In genomic region chr1:139438373-139438772, GRCm38 (mm10) we compare ENCODE assay signal across 9 mouse cellular contexts. TPM values are rescaled to one million over a fixed set of nuclear protein-coding genes. Genes with fewer than 3 reads are reported as not detected.
DNase-seq lines count a peak whose midpoint lies in the region; ATAC-seq and TF ChIP-seq lines count a peak whose summit lies in the region.
"Had no signal": no experiment of that assay in that cellular context is flagged by ENCODE, and none has a peak within 500 bp of the region (broad histone marks: within the 10 kb centered on the region; RNA-seq: fewer than 3 reads in every experiment).

No protein-coding gene starts in this region.

- peak; percentile 54 for TF ChIP-seq CTCF in hindbrain, postnatal 0 days (IDR thresholded peaks at IDR 0.05; ENCODE audit: low read depth)

- H3K4me2 ChIP-seq in hindbrain, postnatal 0 days (ENCODE audit: low read depth, low read length), result no peak overlapping the region

- H3K9me3 ChIP-seq in hindbrain, postnatal 0 days (ENCODE audit: low read length), result no peaks in the 10 kb centered on the region
- H3K9me3 ChIP-seq in midbrain, embryonic 10.5 days (replicated peaks), result no peaks in the 10 kb centered on the region
- H3K9me3 ChIP-seq: megakaryocyte, embryonic 14.5 days had no signal

- no peak overlapping the region for H3K27ac ChIP-seq in hindbrain, postnatal 0 days
- H3K27ac ChIP-seq in midbrain, embryonic 10.5 days (replicated peaks), result no peak overlapping the region

- DNase-seq in adrenal gland, adult 2 months, result peak; percentile 40
- no peak for DNase-seq in adrenal gland, adult 18-20 months (ENCODE audit: low spot score in 2 of 2)
- peak; percentile 41 to 43 for DNase-seq in right cerebral cortex, postnatal 10 days (ENCODE audit: low spot score in 2 of 2)
- DNase-seq in right cerebral cortex, postnatal 36 days (ENCODE audit: low spot score in 2 of 2), result no peak
- DNase-seq in hindbrain, postnatal 0 days (ENCODE audit: low spot score), result peak; percentile 86
- DNase-seq in midbrain, embryonic 10.5 days (ENCODE audit: low spot score), result peak; percentile 28
- no peak for DNase-seq in ovary, adult 18-20 months (ENCODE audit: low spot score)

- no peaks in the 10 kb centered on the region for H3K27me3 ChIP-seq in hindbrain, postnatal 0 days (ENCODE audit: insufficient read depth, low read length)
- no peaks in the 10 kb centered on the region for H3K27me3 ChIP-seq in midbrain, embryonic 10.5 days (ENCODE audit: low read depth, poor library complexity, severe bottlenecking)
- H3K27me3 ChIP-seq: megakaryocyte, embryonic 14.5 days had no signal

- peaks cover 31% of the 10 kb centered on the region for H3K36me3 ChIP-seq in hindbrain, postnatal 0 days (ENCODE audit: insufficient read depth, low read length)
- peaks cover 95% of the 10 kb centered on the region for H3K36me3 ChIP-seq in midbrain, embryonic 10.5 days

- H3K4me1 ChIP-seq in hindbrain, postnatal 0 days (ENCODE audit: insufficient read depth, low read length), result no peaks in the 10 kb centered on the region
- H3K4me1 ChIP-seq in midbrain, embryonic 10.5 days, result no peaks in the 10 kb centered on the region
- H3K4me1 ChIP-seq: megakaryocyte, embryonic 14.5 days had no signal

- no peak overlapping the region for H3K9ac ChIP-seq in hindbrain, postnatal 0 days (replicated peaks; ENCODE audit: low read length)

- ATAC-seq in hindbrain, postnatal 0 days, result 0 out of 2 replicates have a peak, but pooled peaks have one; percentile 38
- ATAC-seq in cerebellum, adult (ENCODE audit: insufficient number of reproducible peaks, low FRiP score, low TSS enrichment), result no peak

- H3K4me3 ChIP-seq in hindbrain, postnatal 0 days (ENCODE audit: low read length), result no peak overlapping the region
- no peak overlapping the region for H3K4me3 ChIP-seq in midbrain, embryonic 10.5 days
- H3K4me3 ChIP-seq: megakaryocyte, embryonic 14.5 days had no signal

RNA-seq across cellular contexts. Expression of gene Aspm, which starts 16.2 kb away (rescaled TPM):
- 1 to 10 TPM in 1 of 2 experiments, under 1 TPM in 1; 0.83 to 1.8 TPM for total RNA-seq in adrenal gland, adult 2 months (2021)
- 0.10 and 0.15 TPM in 2 replicates for polyA plus RNA-seq in adrenal gland, adult 2 months (2012; rRNA removed)
- under 1 TPM; 0.48 to 0.86 TPM for total RNA-seq in adrenal gland, adult 18-20 months (2021)
- 6.1 and 6.3 TPM in 2 replicates for total RNA-seq in hindbrain, postnatal 0 days (2014; rRNA removed)
- polyA plus RNA-seq in hindbrain, postnatal 0 days (2015; fragmentation: Nextera tagmentation; extraction: Ambion mirVana), result 2.9 and 3.9 TPM in 2 replicates
- polyA plus RNA-seq in midbrain, embryonic 10.5 days (2016; fragmentation: Nextera tagmentation; extraction: Ambion mirVana), result 21.4 and 23.1 TPM in 2 replicates

RNA-seq across cellular contexts. Expression of gene Zbtb41, which starts 16.3 kb away (rescaled TPM):
- total RNA-seq in adrenal gland, adult 2 months (2021), result 10 to 100 TPM; 31.8 to 43.9 TPM
- polyA plus RNA-seq in adrenal gland, adult 2 months (2012; rRNA removed), result 0.89 and 1.5 TPM in 2 replicates
- 10 to 100 TPM; 31.9 to 43.4 TPM for total RNA-seq in adrenal gland, adult 18-20 months (2021)
- total RNA-seq in hindbrain, postnatal 0 days (2014; rRNA removed), result 29.9 and 31.1 TPM in 2 replicates
- polyA plus RNA-seq in hindbrain, postnatal 0 days (2015; fragmentation: Nextera tagmentation; extraction: Ambion mirVana), result 10.0 and 10.3 TPM in 2 replicates
- polyA plus RNA-seq in midbrain, embryonic 10.5 days (2016; fragmentation: Nextera tagmentation; extraction: Ambion mirVana), result 10.6 and 13.6 TPM in 2 replicates

Comparison
In these comparisons a context has a peak if more than half of its experiments do, and no peak if none do; other contexts are left out.
1. DNase-seq: peak in adrenal gland, adult 2 months (single experiment), right cerebral cortex, postnatal 10 days (2 of 2), hindbrain, postnatal 0 days (single experiment) and midbrain, embryonic 10.5 days (single experiment); none in adrenal gland, adult 18-20 months (0 of 2), right cerebral cortex, postnatal 36 days (0 of 2) and ovary, adult 18-20 months (single experiment).